Mouse (Mus musculus) midbrain, embryonic 16.5 days (tissue): ENCODE data around the gene Coq4. TPM values are rescaled to one million over a fixed set of nuclear protein-coding genes. Genes with fewer than 3 reads are reported as not detected.
A peak's percentile ranks its signal among the peaks of the same experiment; 100 is the strongest.

Experiments used
- ATAC-seq: fragments of 200-750 bp; cut with Nextera tagmentation; 2 replicates; pipeline ENCODE4 v1.8.0; 2017; ENCODE audit warnings: moderate TSS enrichment
- H3K27ac ChIP-seq: fragments of 300-500 bp; sonication (generic); 2 replicates; pipeline ENCODE4 v1.5.1; 2014; ENCODE audit warnings: mild to moderate bottlenecking, low read length, mixed read lengths
- H3K27me3 ChIP-seq: fragments of 300-500 bp; sonication (generic); 2 replicates; pipeline ENCODE4 v1.6.1; 2014; ENCODE audit warnings: low read depth, low read length, mixed read lengths; ENCODE audit not compliant: control insufficient read depth, insufficient read depth
- H3K36me3 ChIP-seq: fragments of 300-500 bp; sonication (generic); 2 replicates; pipeline ENCODE4 v1.6.1; 2014; ENCODE audit warnings: mild to moderate bottlenecking, low read length, moderate library complexity, mixed read lengths; ENCODE audit not compliant: control insufficient read depth, insufficient read depth
- H3K4me1 ChIP-seq: fragments of 300-500 bp; sonication (generic); 2 replicates; pipeline ENCODE4 v1.6.1; 2014; ENCODE audit warnings: mild to moderate bottlenecking, low read length, mixed read lengths; ENCODE audit not compliant: control insufficient read depth, insufficient read depth
- H3K4me2 ChIP-seq: fragments of 300-500 bp; sonication (generic); 2 replicates; pipeline ENCODE4 v1.6.1; 2014; ENCODE audit warnings: mild to moderate bottlenecking, low read length, mixed read lengths
- H3K4me3 ChIP-seq: fragments of 300-500 bp; sonication (generic); 2 replicates; pipeline ENCODE4 v1.5.1; 2014; ENCODE audit warnings: low read depth, mild to moderate bottlenecking, low read length, moderate library complexity, mixed read lengths
- H3K9ac ChIP-seq: fragments of 300-500 bp; sonication (generic); 2 replicates; pipeline ENCODE4 v1.6.1; 2014; ENCODE audit warnings: low read depth, low read length, mixed read lengths
- H3K9me3 ChIP-seq: fragments of 300-500 bp; sonication (generic); replicated peaks from 2 replicates; pipeline ENCODE4 v1.6.1; 2014; ENCODE audit warnings: mild to moderate bottlenecking, low read length, mixed read lengths; ENCODE audit not compliant: control insufficient read depth, poor library complexity, severe bottlenecking
- WGBS: fragments of 180-500 bp; shearing (Covaris S2); extraction: QIAGEN DNeasy Blood & Tissue Kit; methylation state at CpG from one replicate; pipeline ENCODE4 v1.1.7; 2014; 5-methylcytosine and 5-hydroxymethylcytosine counted together
- polyA plus RNA-seq: library from polyadenylated mRNA; unstranded; fragments of >200 nt; fragmentation: Nextera tagmentation; extraction: Ambion mirVana; gene quantifications from 2 replicates; pipeline ENCODE4 v1.2.1, GENCODE M21; 2015

Coq4 gene
- polyA plus RNA-seq, 1 experiment from 2014 or later, result 40.5 TPM

GRCm38 (mm10) chr2:29817426-29818232, 30.3 kb downstream of the Coq4 start:
- WGBS, result 36% methylated on average over 8 of the region's 8 CpGs
- Histone ChIP-seq H3K4me3 (no peak overlapping the region), H3K27me3 (no peaks in the 10 kb centered on the region)

GRCm38 (mm10) chr2:29819363-29819762, 32.1 kb downstream of the Coq4 start:
- Histone ChIP-seq H3K4me1 (peaks cover 18% of the 10 kb centered on the region; the same call in 1 of the 2 replicates), H3K9ac (peak overlapping the region; percentile 68; the same call in 1 of the 2 replicates), H3K9me3 (no peaks in the 10 kb centered on the region), H3K36me3 (peaks cover 20% of the 10 kb centered on the region), H3K4me3 (no peak overlapping the region), H3K4me2 (peak overlapping the region; percentile 85), H3K27me3 (no peaks in the 10 kb centered on the region), H3K27ac (peak overlapping the region; percentile 94; the same call in 1 of the 2 replicates)
- WGBS, result 14% methylated on average over 2 of the region's 2 CpGs
- no peak for ATAC-seq

More at GRCm38 (mm10) chr2:29817426-29818232, 30.3 kb downstream of the Coq4 start:
- H3K9ac ChIP-seq, result no peak overlapping the region
- peak; percentile 62 for ATAC-seq
- H3K4me1 ChIP-seq, result peaks cover 18% of the 10 kb centered on the region; the same call in 1 of the 2 replicates
- H3K27ac ChIP-seq, result peak overlapping the region; percentile 79
- H3K4me2 ChIP-seq, result 0 out of 2 replicates have a peak overlapping the region, but pooled peaks have one; percentile 22
- H3K9me3 ChIP-seq, result no peaks in the 10 kb centered on the region
- peaks cover 28% of the 10 kb centered on the region for H3K36me3 ChIP-seq

- peak within 1 kb of the TSS; percentile 85 for H3K4me2 ChIP-seq
- 2% methylated on average over 35 of the region's 35 CpGs for WGBS
- H3K9ac ChIP-seq, result peak within 1 kb of the TSS; percentile 68
- peaks cover 18% of the 10 kb centered on the region; the same call in 1 of the 2 replicates for H3K4me1 ChIP-seq
- ATAC-seq, result peak; percentile 76
- no peaks in the 10 kb centered on the region for H3K27me3 ChIP-seq
- peaks cover 11% of the 10 kb centered on the region for H3K36me3 ChIP-seq
- H3K27ac ChIP-seq, result peak within 1 kb of the TSS; percentile 94
- H3K9me3 ChIP-seq, result no peaks in the 10 kb centered on the region
- peak within 1 kb of the TSS; percentile 46 for H3K4me3 ChIP-seq
Measured at GRCm38 (mm10) chr2:29820025-29820817, 32.9 kb downstream of the Coq4 start, which contains the start of gene Urm1. Gene Urm1 (plus strand): TSS chr2:29820075.

- H3K9me3 ChIP-seq, result no peaks in the 10 kb centered on the region
- ATAC-seq, result peak; percentile 43
- no peaks in the 10 kb centered on the region for H3K27me3 ChIP-seq
- H3K36me3 ChIP-seq, result no peaks in the 10 kb centered on the region
- peak overlapping the region; percentile 51 for H3K4me3 ChIP-seq
- peak overlapping the region; percentile 53 for H3K4me2 ChIP-seq
- peak overlapping the region; percentile 85 for H3K27ac ChIP-seq
- WGBS, result 10% methylated on average over 11 of the region's 11 CpGs
- peaks cover 12% of the 10 kb centered on the region for H3K4me1 ChIP-seq
- peak overlapping the region; percentile 71 for H3K9ac ChIP-seq
Measured at GRCm38 (mm10) chr2:29826318-29826925, 39.1 kb downstream of the Coq4 start.

- Histone ChIP-seq H3K9ac (peak overlapping the region; percentile 78), H3K4me2 (peak overlapping the region; percentile 87), H3K9me3 (no peaks in the 10 kb centered on the region), H3K36me3 (no peaks in the 10 kb centered on the region), H3K27me3 (no peaks in the 10 kb centered on the region), H3K4me1 (peaks cover 12% of the 10 kb centered on the region), H3K27ac (peak overlapping the region; percentile 85), H3K4me3 (peak overlapping the region; percentile 51)
- under 1% methylated on average over 48 of the region's 48 CpGs for WGBS
- peak; percentile 97 for ATAC-seq
Measured at GRCm38 (mm10) chr2:29826926-29827708, 39.8 kb downstream of the Coq4 start.

DNA sequence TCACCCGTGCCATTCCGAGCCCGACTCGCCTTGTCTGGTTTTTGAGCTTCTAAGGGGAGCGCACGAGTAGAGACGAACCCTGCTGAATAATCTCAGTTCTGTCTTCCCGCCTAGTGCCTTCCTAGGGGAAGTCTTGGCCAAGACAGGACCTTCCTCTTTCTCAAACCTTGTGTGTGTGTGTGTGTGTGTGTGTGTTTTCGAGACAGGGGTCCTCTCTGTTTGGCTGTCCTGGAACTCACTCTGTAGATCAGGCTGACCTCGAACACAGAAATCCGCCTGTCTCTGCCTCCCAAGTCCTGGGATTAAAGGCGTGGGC, 40.4 kb downstream of the Coq4 start:
- peak overlapping the region; percentile 78 for H3K9ac ChIP-seq
- H3K36me3 ChIP-seq, result no peaks in the 10 kb centered on the region
- H3K4me1 ChIP-seq, result peaks cover 12% of the 10 kb centered on the region
- no peaks in the 10 kb centered on the region for H3K9me3 ChIP-seq
- H3K4me3 ChIP-seq, result peak overlapping the region; percentile 51
- H3K27ac ChIP-seq, result peak overlapping the region; percentile 60; the same call in 1 of the 2 replicates
- peak overlapping the region; percentile 87 for H3K4me2 ChIP-seq
- ATAC-seq, result 0 out of 2 replicates have a peak, but pooled peaks have one; percentile 13
- no peaks in the 10 kb centered on the region for H3K27me3 ChIP-seq
- 6% methylated on average over 12 of the region's 12 CpGs for WGBS

DNA sequence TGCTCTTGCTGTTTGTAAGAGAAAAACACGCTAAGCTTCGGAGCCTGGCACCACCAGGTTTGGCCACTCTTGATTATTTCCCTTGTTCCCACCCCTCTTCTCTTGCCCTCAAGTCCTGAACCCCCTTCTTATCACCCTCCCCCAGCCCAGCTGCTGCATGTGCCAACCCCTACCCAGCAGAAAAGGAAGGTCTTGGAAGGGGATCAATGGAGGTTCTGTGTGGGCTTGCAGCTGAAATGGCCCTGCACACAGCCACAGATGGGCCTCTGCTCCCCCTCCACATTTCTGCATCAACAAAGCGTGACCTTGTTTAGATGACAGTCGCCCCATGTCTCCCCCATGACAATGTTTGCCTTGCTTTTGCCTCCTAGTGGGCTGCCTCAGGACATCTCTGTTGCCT, 43.8 kb downstream of the Coq4 start:
- no peak for ATAC-seq
- no peaks in the 10 kb centered on the region for H3K9me3 ChIP-seq

DNA sequence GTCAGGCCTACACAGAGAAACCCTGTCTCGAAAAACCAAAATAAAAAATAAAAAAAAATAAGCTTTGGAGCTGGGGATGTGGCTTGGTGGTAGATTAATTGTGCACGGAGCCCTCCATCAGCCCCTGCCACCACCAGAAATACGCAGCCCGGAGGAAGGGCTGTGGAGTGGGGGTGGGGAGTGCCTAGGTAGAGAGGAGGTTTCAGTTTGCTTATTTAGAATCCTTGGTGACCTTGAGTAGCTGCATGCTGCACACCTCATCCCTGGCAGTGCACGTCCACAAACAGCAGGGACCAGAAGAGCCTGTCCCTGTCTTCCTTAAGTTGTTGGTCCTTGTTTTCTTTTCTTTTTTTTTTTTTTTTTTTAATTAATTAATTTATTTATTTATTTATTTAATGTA, 46.5 kb downstream of the Coq4 start:
- Histone ChIP-seq H3K9ac (no peak overlapping the region), H3K27ac (no peak overlapping the region), H3K4me2 (no peak overlapping the region), H3K9me3 (no peaks in the 10 kb centered on the region), H3K4me1 (0 out of 2 replicates have a peak, but pooled peaks cover under 1% of the 10 kb centered on the region), H3K4me3 (no peak overlapping the region), H3K27me3 (no peaks in the 10 kb centered on the region), H3K36me3 (no peaks in the 10 kb centered on the region; the same call in 1 of the 2 replicates)
- WGBS, result 97% methylated on average over 5 of the region's 5 CpGs
- no peak for ATAC-seq

More for the DNA sequence above, 43.8 kb downstream of the Coq4 start:
- Histone ChIP-seq H3K36me3 (no peaks in the 10 kb centered on the region), H3K4me3 (no peak overlapping the region), H3K9ac (no peak overlapping the region), H3K4me1 (peaks cover 9% of the 10 kb centered on the region), H3K27ac (no peak overlapping the region), H3K27me3 (no peaks in the 10 kb centered on the region), H3K4me2 (no peak overlapping the region)
- WGBS, result 81% methylated on average over 4 of the region's 4 CpGs
